Mouse (Mus musculus): Measurements from ENCODE around the gene Ubqln4. TPM values are rescaled to one million over a fixed set of nuclear protein-coding genes. Genes with fewer than 3 reads are reported as not detected.

Gene Ubqln4
- total RNA-seq, 2 experiments from 2014 or later: 73.6 to 77.4 TPM

Small RNA genes within 50 kb of the gene (microRNA-seq; reads per million reads assigned to microRNA genes)
- 0 reads per million in 2 experiments for gene Mir1905

Other genes with a start within 250 kb of the Ubqln4 start
- 10 to 100 TPM; 34.5 to 45.4 TPM for gene Glmp, start 228.7 kb upstream of the Ubqln4 start, total RNA-seq (2021)
- 1 to 10 TPM; 2.0 to 2.4 TPM for gene Tmem79, start 217.6 kb upstream of the Ubqln4 start, total RNA-seq (2021)
- 10 to 100 TPM; 34.8 to 35.8 TPM for gene Smg5, start 217.5 kb upstream of the Ubqln4 start, total RNA-seq (2021)
- under 1 TPM; 0.26 to 0.42 TPM for gene Paqr6, start 189.2 kb upstream of the Ubqln4 start, total RNA-seq (2021)
- gene Bglap3, start 181.0 kb upstream of the Ubqln4 start, total RNA-seq (2021): not detected
- not detected for gene Bglap2, start 175.1 kb upstream of the Ubqln4 start, total RNA-seq (2021)
- gene Bglap, start 169.3 kb upstream of the Ubqln4 start, total RNA-seq (2021): not detected
- 10 to 100 TPM; 15.1 to 20.3 TPM for gene Pmf1, start 143.4 kb upstream of the Ubqln4 start, total RNA-seq (2021)
- 10 to 100 TPM; 13.0 to 15.6 TPM for gene Slc25a44, start 128.6 kb upstream of the Ubqln4 start, total RNA-seq (2021)
- gene Sema4a, start 92.6 kb upstream of the Ubqln4 start, total RNA-seq (2021): 1 to 10 TPM; 1.2 to 1.4 TPM
- gene Lmna, start 43.8 kb upstream of the Ubqln4 start, total RNA-seq (2021): 10 to 100 TPM; 75.3 to 79.8 TPM
- gene Mex3a, start 21.4 kb upstream of the Ubqln4 start, total RNA-seq (2021): under 1 TPM; 0.17 to 0.33 TPM
- not detected for gene Rab25, start 5.5 kb upstream of the Ubqln4 start, total RNA-seq (2021)
- gene Lamtor2, start 684 bp upstream of the Ubqln4 start, total RNA-seq (2021): 10 to 100 TPM; 70.6 to 76.1 TPM
- 10 to 100 TPM; 46.3 to 51.4 TPM for gene Ssr2, start 22.1 kb downstream of the Ubqln4 start, total RNA-seq (2021)
- 10 to 100 TPM; 18.5 to 29.3 TPM for gene Arhgef2, start 52.2 kb downstream of the Ubqln4 start, total RNA-seq (2021)
- not detected for gene Rxfp4, start 99.4 kb downstream of the Ubqln4 start, total RNA-seq (2021)
- gene Khdc4, start 132.0 kb downstream of the Ubqln4 start, total RNA-seq (2021): 10 to 100 TPM; 19.9 to 25.0 TPM
- gene Rit1, start 163.1 kb downstream of the Ubqln4 start, total RNA-seq (2021): 10 to 100 TPM; 16.5 to 20.5 TPM
- gene Syt11, start 221.4 kb downstream of the Ubqln4 start, total RNA-seq (2021): 1 to 10 TPM; 2.1 to 3.1 TPM